Mouse (Mus musculus) bone marrow macrophage, adult 2 months (primary cell): ENCODE results near the gene Pdcd7.

Experiments used
- CTCF ChIP-seq: IDR thresholded peaks from 2 replicates; pipeline ENCODE4 v1.5.1; 2012; ENCODE audit warnings: low read depth, mild to moderate bottlenecking, low read length, moderate library complexity
- POLR2A ChIP-seq: IDR thresholded peaks from 2 replicates; pipeline ENCODE4 v1.6.1; 2012; ENCODE audit warnings: mild to moderate bottlenecking, low read depth, low read length, borderline replicate concordance

GRCm38 (mm10) chr9:65340414-65340813, 5.5 kb upstream of the Pdcd7 start:
- TF ChIP-seq CTCF = no peak
- TF ChIP-seq POLR2A = no peak
